Mouse (Mus musculus): Measurements from ENCODE around the gene Selenon. TPM values are rescaled to one million over a fixed set of nuclear protein-coding genes. Genes with fewer than 3 reads are reported as not detected.

The Selenon gene
- polyA plus RNA-seq (2017; shearing (Covaris generic)), result 1 to 10 TPM; 1.2 to 1.7 TPM

GRCm38 (mm10) chr4:134551494-134552316 lies at the start of gene Selenon:
Gene Selenon, minus strand, starts transcription at chr4:134552166.

GRCm38 (mm10) chr4:134534932-134535786 lies 16.8 kb downstream of the Selenon start, which contains the start of gene Mtfr1l:
Gene Mtfr1l, minus strand, starts transcription at chr4:134535387.

GRCm38 (mm10) chr4:134510845-134511411 lies 41.0 kb downstream of the Selenon start, which contains the start of gene Aunip:
Gene Aunip, plus strand, starts transcription at chr4:134510999.

GRCm38 (mm10) chr4:134496595-134497210 lies 55.3 kb downstream of the Selenon start, which contains the start of gene Paqr7:
Gene Paqr7, plus strand, starts transcription at chr4:134496697.

Other genes starting within 250 kb of the Selenon start
- 1 to 10 TPM in 1 of 2 experiments, not detected in 1; 1.1 TPM for gene Trim63, start 237.0 kb downstream of the Selenon start, polyA plus RNA-seq (2017; shearing (Covaris generic))
- gene Slc30a2, start 209.0 kb downstream of the Selenon start, polyA plus RNA-seq (2017; shearing (Covaris generic)), result under 1 TPM in 1 of 2 experiments, not detected in 1; 0.41 TPM
- gene Extl1, start 168.3 kb downstream of the Selenon start, polyA plus RNA-seq (2017; shearing (Covaris generic)), result 1 to 10 TPM; 1.1 to 1.7 TPM
- gene Pafah2, start 155.8 kb downstream of the Selenon start, polyA plus RNA-seq (2017; shearing (Covaris generic)), result 1 to 10 TPM; 1.3 to 2.6 TPM
- gene Stmn1, start 83.8 kb downstream of the Selenon start, polyA plus RNA-seq (2017; shearing (Covaris generic)), result 10 to 100 TPM; 33.1 to 37.7 TPM
- gene Paqr7, start 55.5 kb downstream of the Selenon start, polyA plus RNA-seq (2017; shearing (Covaris generic)), result 10 to 100 TPM; 20.8 to 35.2 TPM
- 1 to 10 TPM in 1 of 2 experiments, under 1 TPM in 1; 0.57 to 1.9 TPM for gene Aunip, start 41.2 kb downstream of the Selenon start, polyA plus RNA-seq (2017; shearing (Covaris generic))
- 100 to 1,000 TPM; 105 to 143 TPM for gene Mtfr1l, start 16.8 kb downstream of the Selenon start, polyA plus RNA-seq (2017; shearing (Covaris generic))
- 10 to 100 TPM in 1 of 2 experiments, 1 to 10 TPM in 1; 9.2 to 13.6 TPM for gene Man1c1, start 152.1 kb upstream of the Selenon start, polyA plus RNA-seq (2017; shearing (Covaris generic))
- 10 to 100 TPM; 53.4 to 86.7 TPM for gene Ldlrap1, start 215.9 kb upstream of the Selenon start, polyA plus RNA-seq (2017; shearing (Covaris generic))